Mouse (Mus musculus): ENCODE measurements around the gene Ipcef1. TPM values are rescaled to one million over a fixed set of nuclear protein-coding genes. Genes with fewer than 3 reads are reported as not detected.

Gene Ipcef1
- polyA plus RNA-seq (2014; fragmentation: Illumina TruSeq; extraction: RNeasy Lipid Tissue Mini Kit (QIAGEN cat#74804); ENCODE audit: low read depth, low replicate concordance), result 2.1 TPM

GRCm38 (mm10) chr10:7052315-7053017 is at the start of gene Ipcef1:
Gene Ipcef1, minus strand, starts transcription at chr10:7052478.

Other genes with a start within 250 kb of the Ipcef1 start
- gene Cnksr3, start 159.8 kb upstream of the Ipcef1 start, polyA plus RNA-seq (2014; fragmentation: Illumina TruSeq; extraction: RNeasy Lipid Tissue Mini Kit (QIAGEN cat#74804); ENCODE audit: low read depth, low replicate concordance), result 24.2 TPM